Mouse (Mus musculus) CH12.LX (cell line): ENCODE measurements at regions not wholly inside any gene's neighbourhood (a gene's known extent, or its start where the extent isn't known, plus 50 kb on each side); places are given as distances from the start of the nearest gene placed in this dataset.

Source experiments
- DNase-seq: peaks from one replicate; pipeline ENCODE4 v3.0.0-alpha.2; 2013; ENCODE audit errors: extremely low read depth
- H3K27ac ChIP-seq: 2 replicates; pipeline ENCODE4 v1.5.1; 2012; ENCODE audit warnings: low read depth, mild to moderate bottlenecking, control low read depth, moderate library complexity; ENCODE audit not compliant: insufficient read depth
- H3K27me3 ChIP-seq: replicated peaks from 2 replicates; pipeline ENCODE3; 2012; ENCODE audit warnings: inconsistent platforms
- H3K36me3 ChIP-seq, 2 experiments: replicated peaks in 1 of 2; 2 replicates each; pipeline versions ENCODE3 to v1.6.1; 2012; ENCODE audit warnings: inconsistent platforms in 1 of 2, low read length in 1 of 2, mild to moderate bottlenecking in 1 of 2, mixed read lengths in 1 of 2, moderate library complexity in 1 of 2; ENCODE audit not compliant: control insufficient read depth in 1 of 2, insufficient read depth in 1 of 2
- H3K4me1 ChIP-seq, 2 experiments: 2 replicates each; pipeline ENCODE4 v1.6.1; 2012; ENCODE audit warnings: inconsistent platforms in 1 of 2, moderate library complexity in 1 of 2; ENCODE audit not compliant: insufficient read depth in 2 of 2, control insufficient read depth in 1 of 2
- H3K4me2 ChIP-seq: 2 replicates; pipeline ENCODE4 v1.6.1; 2012; ENCODE audit warnings: low read depth, mild to moderate bottlenecking, control low read depth; ENCODE audit not compliant: poor library complexity, insufficient read depth, severe bottlenecking
- H3K4me3 ChIP-seq, 3 experiments: fragments of 150-350 bp in 1 of 3; sonication (generic) in 1 of 3; replicated peaks in 1 of 3; 2 replicates each; pipeline versions ENCODE3 to v1.5.1; 2011 to 2012; ENCODE audit warnings: low read depth in 2 of 3, low read length in 2 of 3, mild to moderate bottlenecking in 2 of 3, moderate library complexity in 2 of 3, control low read depth in 1 of 3, improper control_type of control experiment in 1 of 3, inconsistent platforms in 1 of 3, mixed read lengths in 1 of 3; ENCODE audit not compliant: poor library complexity in 1 of 3
- H3K79me2 ChIP-seq: replicated peaks from 2 replicates; pipeline ENCODE4 v1.6.1; 2012; ENCODE audit warnings: mild to moderate bottlenecking, moderate library complexity; ENCODE audit not compliant: control insufficient read depth, poor library complexity, insufficient read depth, severe bottlenecking; ENCODE audit errors: extremely low read depth
- H3K9ac ChIP-seq: 2 replicates; pipeline ENCODE4 v1.6.1; 2012; ENCODE audit warnings: low read depth, mild to moderate bottlenecking, control low read depth, moderate library complexity; ENCODE audit not compliant: insufficient read depth
- H3K9me3 ChIP-seq: replicated peaks from 2 replicates; pipeline ENCODE3; 2012; ENCODE audit warnings: low read length, inconsistent platforms, mixed read lengths
- BHLHE40 ChIP-seq: IDR thresholded peaks from 2 replicates; pipeline ENCODE4 v1.6.1; 2011; ENCODE audit warnings: mild to moderate bottlenecking, low read depth, low read length, improper control_type of control experiment
- CHD1 ChIP-seq: IDR thresholded peaks from 2 replicates; pipeline ENCODE4 v1.6.1; 2012; ENCODE audit warnings: low read depth, low read length, improper control_type of control experiment, inconsistent platforms
- CHD2 ChIP-seq: IDR thresholded peaks from 2 replicates; pipeline ENCODE4 v1.6.1; 2011; ENCODE audit warnings: low read length, improper control_type of control experiment
- E2F4 ChIP-seq: IDR thresholded peaks from 2 replicates; pipeline ENCODE4 v1.6.1; 2011; ENCODE audit warnings: low read depth, low read length, improper control_type of control experiment; ENCODE audit not compliant: insufficient replicate concordance
- ELF1 ChIP-seq: IDR thresholded peaks from 2 replicates; pipeline ENCODE4 v1.6.1; 2014; ENCODE audit warnings: low read depth, mild to moderate bottlenecking, inconsistent platforms, low read length, improper control_type of control experiment
- EP300 ChIP-seq: IDR thresholded peaks from 2 replicates; pipeline ENCODE4 v1.6.1; 2011; ENCODE audit warnings: low read length, improper control_type of control experiment
- ETS1 ChIP-seq: conservative IDR thresholded peaks from 2 replicates; pipeline ENCODE4 v1.6.1; 2012; ENCODE audit warnings: low read depth, mild to moderate bottlenecking, inconsistent platforms, low read length, improper control_type of control experiment, moderate library complexity
- GABPA ChIP-seq: IDR thresholded peaks from 2 replicates; pipeline ENCODE4 v1.6.1; 2012; ENCODE audit warnings: low read depth, low read length, improper control_type of control experiment, inconsistent platforms; ENCODE audit not compliant: insufficient replicate concordance
- IRF4 ChIP-seq: IDR thresholded peaks from 2 replicates; pipeline ENCODE4 v1.6.1; 2014; ENCODE audit warnings: low read depth, mild to moderate bottlenecking, inconsistent platforms, low read length, improper control_type of control experiment
- JUN ChIP-seq: IDR thresholded peaks from 2 replicates; pipeline ENCODE4 v1.6.1; 2011; ENCODE audit warnings: low read depth, mild to moderate bottlenecking, low read length, improper control_type of control experiment, moderate library complexity; ENCODE audit not compliant: insufficient read depth
- KAT2A ChIP-seq: IDR thresholded peaks from 2 replicates; pipeline ENCODE4 v1.6.1; 2012; ENCODE audit warnings: low read length, improper control_type of control experiment, inconsistent platforms; ENCODE audit not compliant: insufficient replicate concordance
- MAFK ChIP-seq: IDR thresholded peaks from 2 replicates; pipeline ENCODE4 v1.6.1; 2011; ENCODE audit warnings: low read length, improper control_type of control experiment; ENCODE audit not compliant: insufficient replicate concordance
- MAX ChIP-seq: IDR thresholded peaks from 2 replicates; pipeline ENCODE4 v1.6.1; 2011; ENCODE audit warnings: low read length, improper control_type of control experiment
- MAZ ChIP-seq: IDR thresholded peaks from 2 replicates; pipeline ENCODE4 v1.6.1; 2012; ENCODE audit warnings: low read depth, mild to moderate bottlenecking, inconsistent platforms, low read length, improper control_type of control experiment, moderate library complexity
- MXI1 ChIP-seq: IDR thresholded peaks from 2 replicates; pipeline ENCODE4 v1.6.1; 2011; ENCODE audit warnings: mild to moderate bottlenecking, low read depth, low read length, improper control_type of control experiment
- POLR2A ChIP-seq: IDR thresholded peaks from 2 replicates; pipeline ENCODE4 v1.6.1; 2011; ENCODE audit warnings: low read depth, mild to moderate bottlenecking, improper control_type of control experiment, low read length
- RCOR1 ChIP-seq: conservative IDR thresholded peaks from 2 replicates; pipeline ENCODE4 v1.6.1; 2012; ENCODE audit warnings: low read depth, mild to moderate bottlenecking, inconsistent platforms, low read length, improper control_type of control experiment
- TCF12 ChIP-seq: IDR thresholded peaks from 2 replicates; pipeline ENCODE4 v1.6.1; 2014; ENCODE audit warnings: low read depth, mild to moderate bottlenecking, inconsistent platforms, low read length, improper control_type of control experiment
- dilution Hi-C: fragments of 300-500 bp; cut with MboI; formaldehyde crosslinking; loops from 2 replicates; pipeline ENCODE4 v1.14.3; 2020; ENCODE audit warnings: low sequenced_read_pairs; ENCODE audit not compliant: extremely low pct_unique_long_range_greater_than_20kb, extremely low pct_ligation_motif_present
- in situ Hi-C: fragments of 300-500 bp; cut with MboI; formaldehyde crosslinking; loops from 3 replicates; pipeline ENCODE4 v1.14.3; 2019; ENCODE audit warnings: low sequenced_read_pairs, low pct_ligation_motif_present, low pct_unique_long_range_greater_than_20kb, mixed read lengths

DNA sequence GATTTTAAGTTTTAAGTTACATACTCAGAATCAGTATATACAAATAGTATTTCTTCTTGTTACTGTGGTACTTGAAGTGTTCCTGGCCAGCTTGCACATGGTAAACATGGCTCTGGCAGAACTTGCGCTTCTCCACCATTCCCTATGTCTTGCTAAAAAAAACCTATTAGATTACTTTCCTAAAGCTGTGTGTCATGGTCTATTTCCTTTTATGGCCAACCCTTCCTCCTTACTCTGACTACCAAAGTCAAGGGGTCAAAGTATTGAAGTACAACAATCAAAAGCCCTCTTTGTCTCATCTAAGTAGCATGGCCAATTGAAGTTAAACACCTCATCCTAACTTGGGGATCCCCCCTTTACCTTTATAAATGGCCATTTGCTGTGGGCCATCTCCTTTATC is 223.6 kb upstream of the 2610001J05Rik start:
- H3K4me2 ChIP-seq: no peak overlapping the region
- H3K79me2 ChIP-seq: no peaks in the 10 kb centered on the region
- H3K9me3 ChIP-seq: no peaks in the 10 kb centered on the region
- in situ Hi-C loops (no loop called here), dilution Hi-C loops (no loop called here)
- H3K9ac ChIP-seq: no peak overlapping the region
- no peak for DNase-seq
- H3K4me3 ChIP-seq: no peak overlapping the region
- H3K27me3 ChIP-seq: no peaks in the 10 kb centered on the region
- H3K27ac ChIP-seq: no peak overlapping the region
- H3K4me1 ChIP-seq: peaks cover 0 to 3% of the 10 kb centered on the region in 2 experiments; a peak in 1 of 4 replicates
- TF ChIP-seq JUN (no peak), RCOR1 (no peak), KAT2A (no peak), E2F4 (no peak), BHLHE40 (no peak), ETS1 (no peak), TCF12 (no peak), MAFK (no peak), EP300 (no peak), CHD1 (no peak), MAX (no peak), ELF1 (no peak), IRF4 (no peak), GABPA (no peak), MXI1 (no peak), POLR2A (no peak), MAZ (no peak)
- H3K36me3 ChIP-seq: no peaks in the 10 kb centered on the region

DNA sequence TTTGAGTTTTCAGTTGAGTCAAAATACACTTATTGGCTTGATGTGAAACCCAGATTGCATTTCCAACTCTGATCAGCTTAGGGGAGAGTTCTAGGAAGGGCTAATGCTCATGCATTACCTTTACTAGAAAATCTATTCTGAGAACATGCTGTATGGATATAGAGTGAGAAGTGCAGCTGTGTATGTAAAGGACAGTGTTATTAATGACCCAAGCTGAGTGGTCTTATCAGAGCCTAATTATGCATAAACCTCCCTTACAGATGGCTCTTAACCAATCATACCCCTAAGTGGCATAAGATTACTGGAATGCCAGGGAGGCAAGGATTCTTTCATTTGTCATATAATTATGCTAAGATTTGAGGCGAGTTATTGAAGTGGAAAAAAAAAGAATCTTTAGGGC is 210.6 kb upstream of the 2610001J05Rik start:
- Histone ChIP-seq H3K36me3 (no peaks in the 10 kb centered on the region), H3K4me1 (no peaks in the 10 kb centered on the region), H3K9me3 (no peaks in the 10 kb centered on the region), H3K27me3 (no peaks in the 10 kb centered on the region), H3K4me3 (no peak overlapping the region), H3K4me2 (no peak overlapping the region), H3K9ac (no peak overlapping the region), H3K79me2 (no peaks in the 10 kb centered on the region), H3K27ac (no peak overlapping the region)
- no peak for DNase-seq
- TF ChIP-seq CHD2: no peak
- dilution Hi-C loops: no loop called here
- in situ Hi-C loops: no loop called here
